Mouse (Mus musculus) spleen, adult 2 months (tissue): ENCODE measurements around the gene Magt1.

Experiments used
- CTCF ChIP-seq: fragments of 200-500 bp; IDR thresholded peaks from 2 replicates; pipeline ENCODE4 v1.5.1; 2011; ENCODE audit warnings: mild to moderate bottlenecking, inconsistent platforms; ENCODE audit not compliant: insufficient read depth, insufficient read length, insufficient replicate concordance; ENCODE audit errors: extremely low read depth
- POLR2A ChIP-seq: fragments of 200-500 bp; IDR thresholded peaks from 2 replicates; pipeline ENCODE4 v1.6.1; 2011; ENCODE audit warnings: low read depth, low read length, inconsistent platforms

DNA sequence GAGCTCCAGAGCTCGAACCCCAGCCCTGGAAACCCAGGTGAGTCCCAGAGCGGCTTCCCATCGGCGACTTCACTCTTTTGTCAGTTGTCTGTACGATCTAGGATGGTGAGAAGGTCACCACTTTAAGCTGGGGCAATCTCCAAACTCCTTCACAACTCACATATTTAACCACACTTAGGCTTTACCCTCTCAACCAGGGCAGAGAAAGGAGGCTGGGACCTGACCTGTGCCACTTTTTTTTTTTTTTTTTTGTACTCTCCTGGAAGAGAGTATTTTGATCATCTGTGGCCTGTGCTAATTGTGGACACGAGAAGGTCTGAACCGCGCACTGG is 15.6 kb upstream of the Magt1 start:
- TF ChIP-seq CTCF: no peak
- no peak for TF ChIP-seq POLR2A
